Mouse (Mus musculus): ENCODE results near the gene Arfgef2. TPM values are rescaled to one million over a fixed set of nuclear protein-coding genes. Genes with fewer than 3 reads are reported as not detected.
A peak's percentile ranks its signal among the peaks of the same experiment; 100 is the strongest.

Arfgef2 gene
- polyA plus RNA-seq (2014; fragmentation: Nextera tagmentation; extraction: Ambion mirVana): 4.5 and 6.8 TPM in 2 replicates

- ATAC-seq (ENCODE audit: low FRiP score, low TSS enrichment): peak; percentile 86
- under 1% methylated on average over 72 of the region's 76 CpGs for WGBS
Measured at GRCm38 (mm10) chr2:166805250-166806172, at the start of gene Arfgef2. Gene Arfgef2 (plus strand): TSS chr2:166805588.

DNA sequence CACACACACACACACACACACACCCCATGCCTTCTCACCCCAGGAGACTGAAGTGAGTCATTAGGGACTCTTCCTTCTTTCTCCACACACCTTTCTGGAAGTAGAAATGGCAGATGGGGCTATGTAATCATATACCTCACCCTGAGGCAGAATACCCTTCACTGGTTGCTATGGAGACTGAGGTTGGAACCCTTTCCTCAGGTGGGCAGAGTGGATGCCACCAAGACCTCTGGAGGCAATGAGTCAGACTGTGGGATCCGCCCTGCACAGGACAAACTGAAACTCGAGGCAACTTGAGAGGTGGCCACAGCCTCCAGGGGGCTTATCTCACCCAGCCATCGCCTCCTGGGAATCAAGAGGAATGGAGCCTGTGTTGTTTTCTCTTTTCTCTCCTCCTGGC lies 47.4 kb upstream of the Arfgef2 start:
- 50% methylated on average over 3 of the region's 3 CpGs for WGBS
- no peak for ATAC-seq (ENCODE audit: low FRiP score, low TSS enrichment)
- Histone ChIP-seq H3K4me2 (ENCODE audit: low read length) (no peak overlapping the region), H3K36me3 (ENCODE audit: control insufficient read depth, insufficient read depth, low read length) (no peaks in the 10 kb centered on the region), H3K27me3 (ENCODE audit: control insufficient read depth, insufficient read depth, low read length) (no peaks in the 10 kb centered on the region), H3K4me3 (replicated peaks; ENCODE audit: low read depth, low read length) (no peak overlapping the region), H3K9ac (replicated peaks; ENCODE audit: low read length) (no peak overlapping the region), H3K4me1 (ENCODE audit: control insufficient read depth, insufficient read depth, low read length) (no peaks in the 10 kb centered on the region), H3K27ac (replicated peaks; ENCODE audit: low read depth, low read length) (no peak overlapping the region), H3K9me3 (ENCODE audit: control insufficient read depth, low read length) (no peaks in the 10 kb centered on the region)
- no peak for DNase-seq

More at GRCm38 (mm10) chr2:166805250-166806172, at the start of gene Arfgef2:
- H3K4me3 ChIP-seq (replicated peaks; ENCODE audit: low read depth, low read length): peak within 1 kb of the TSS; percentile 72
- H3K27ac ChIP-seq (replicated peaks; ENCODE audit: low read depth, low read length): peak within 1 kb of the TSS; percentile 62
- H3K36me3 ChIP-seq (ENCODE audit: control insufficient read depth, insufficient read depth, low read length): no peaks in the 10 kb centered on the region
- H3K9me3 ChIP-seq (ENCODE audit: control insufficient read depth, low read length): no peaks in the 10 kb centered on the region
- peak within 1 kb of the TSS; percentile 77 for H3K9ac ChIP-seq (replicated peaks; ENCODE audit: low read length)
- H3K4me2 ChIP-seq (ENCODE audit: low read length): peak within 1 kb of the TSS; percentile 74
- H3K4me1 ChIP-seq (ENCODE audit: control insufficient read depth, insufficient read depth, low read length): peaks cover 9% of the 10 kb centered on the region; the same call in 1 of the 2 replicates
- peak; percentile 91 for DNase-seq
- H3K27me3 ChIP-seq (ENCODE audit: control insufficient read depth, insufficient read depth, low read length): no peaks in the 10 kb centered on the region

- whole genome bisulfite sequencing: 5% methylated on average over 5 of the region's 5 CpGs
Measured at GRCm38 (mm10) chr2:166764051-166764450, 41.3 kb upstream of the Arfgef2 start.

GRCm38 (mm10) chr2:166767591-166767990 lies 37.8 kb upstream of the Arfgef2 start:
- no peaks in the 10 kb centered on the region for H3K9me3 ChIP-seq (ENCODE audit: control insufficient read depth, low read length)
- no peak for DNase-seq

More at GRCm38 (mm10) chr2:166764051-166764450, 41.3 kb upstream of the Arfgef2 start:
- ATAC-seq (ENCODE audit: low FRiP score, low TSS enrichment): no peak
- no peak overlapping the region for H3K4me2 ChIP-seq (ENCODE audit: low read length)
- H3K9ac ChIP-seq (replicated peaks; ENCODE audit: low read length): no peak overlapping the region
- H3K36me3 ChIP-seq (ENCODE audit: control insufficient read depth, insufficient read depth, low read length): no peaks in the 10 kb centered on the region
- H3K4me3 ChIP-seq (replicated peaks; ENCODE audit: low read depth, low read length): no peak overlapping the region
- H3K27ac ChIP-seq (replicated peaks; ENCODE audit: low read depth, low read length): no peak overlapping the region
- no peaks in the 10 kb centered on the region for H3K27me3 ChIP-seq (ENCODE audit: control insufficient read depth, insufficient read depth, low read length)
- peak; percentile 35 for DNase-seq
- no peaks in the 10 kb centered on the region for H3K4me1 ChIP-seq (ENCODE audit: control insufficient read depth, insufficient read depth, low read length)
- H3K9me3 ChIP-seq (ENCODE audit: control insufficient read depth, low read length): no peaks in the 10 kb centered on the region

GRCm38 (mm10) chr2:166771396-166771795 lies 34.0 kb upstream of the Arfgef2 start:
- Histone ChIP-seq H3K36me3 (ENCODE audit: control insufficient read depth, insufficient read depth, low read length) (no peaks in the 10 kb centered on the region), H3K9ac (replicated peaks; ENCODE audit: low read length) (no peak overlapping the region), H3K4me3 (replicated peaks; ENCODE audit: low read depth, low read length) (no peak overlapping the region), H3K9me3 (ENCODE audit: control insufficient read depth, low read length) (no peaks in the 10 kb centered on the region), H3K4me2 (ENCODE audit: low read length) (no peak overlapping the region), H3K4me1 (ENCODE audit: control insufficient read depth, insufficient read depth, low read length) (no peaks in the 10 kb centered on the region), H3K27me3 (ENCODE audit: control insufficient read depth, insufficient read depth, low read length) (no peaks in the 10 kb centered on the region), H3K27ac (replicated peaks; ENCODE audit: low read depth, low read length) (no peak overlapping the region)
- ATAC-seq (ENCODE audit: low FRiP score, low TSS enrichment) (no peak), DNase-seq (no peak)
- WGBS: 80% methylated on average over 11 of the region's 11 CpGs

More at GRCm38 (mm10) chr2:166767591-166767990, 37.8 kb upstream of the Arfgef2 start:
- no peak overlapping the region for H3K4me2 ChIP-seq (ENCODE audit: low read length)
- no peak overlapping the region for H3K9ac ChIP-seq (replicated peaks; ENCODE audit: low read length)
- H3K27me3 ChIP-seq (ENCODE audit: control insufficient read depth, insufficient read depth, low read length): no peaks in the 10 kb centered on the region
- H3K4me1 ChIP-seq (ENCODE audit: control insufficient read depth, insufficient read depth, low read length): no peaks in the 10 kb centered on the region
- WGBS: 75% methylated on average over 9 of the region's 9 CpGs
- no peaks in the 10 kb centered on the region for H3K36me3 ChIP-seq (ENCODE audit: control insufficient read depth, insufficient read depth, low read length)
- no peak overlapping the region for H3K4me3 ChIP-seq (replicated peaks; ENCODE audit: low read depth, low read length)
- ATAC-seq (ENCODE audit: low FRiP score, low TSS enrichment): no peak
- H3K27ac ChIP-seq (replicated peaks; ENCODE audit: low read depth, low read length): no peak overlapping the region

- H3K4me1 ChIP-seq (ENCODE audit: control insufficient read depth, insufficient read depth, low read length): no peaks in the 10 kb centered on the region
- ATAC-seq (ENCODE audit: low FRiP score, low TSS enrichment): no peak
- DNase-seq: no peak
Measured at GRCm38 (mm10) chr2:166773587-166773986, 31.8 kb upstream of the Arfgef2 start.

DNA sequence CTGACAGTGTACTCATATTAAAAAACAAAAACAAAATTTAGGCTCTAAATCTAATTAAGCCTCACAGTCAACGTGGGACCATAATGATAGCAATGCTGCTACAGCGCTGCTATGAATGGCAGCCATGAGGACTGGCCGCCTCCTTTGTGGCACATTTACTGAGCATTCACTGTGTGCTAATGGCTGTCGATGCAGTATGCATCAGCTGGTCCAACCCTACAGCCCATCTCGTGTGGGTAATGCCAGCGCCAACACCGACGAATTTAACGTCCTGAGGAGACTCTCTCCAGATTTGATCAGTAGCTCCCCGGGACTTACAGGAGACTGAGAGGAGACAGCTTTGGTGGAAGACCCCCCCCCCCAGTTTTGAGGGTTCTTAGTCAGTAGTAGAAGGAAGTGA lies 31.1 kb upstream of the Arfgef2 start:
- no peaks in the 10 kb centered on the region for H3K9me3 ChIP-seq (ENCODE audit: control insufficient read depth, low read length)
- no peak overlapping the region for H3K27ac ChIP-seq (replicated peaks; ENCODE audit: low read depth, low read length)
- no peak for ATAC-seq (ENCODE audit: low FRiP score, low TSS enrichment)
- H3K4me2 ChIP-seq (ENCODE audit: low read length): no peak overlapping the region
- H3K36me3 ChIP-seq (ENCODE audit: control insufficient read depth, insufficient read depth, low read length): no peaks in the 10 kb centered on the region
- no peak overlapping the region for H3K9ac ChIP-seq (replicated peaks; ENCODE audit: low read length)
- WGBS: 90% methylated on average over 10 of the region's 10 CpGs
- no peaks in the 10 kb centered on the region for H3K27me3 ChIP-seq (ENCODE audit: control insufficient read depth, insufficient read depth, low read length)
- no peak overlapping the region for H3K4me3 ChIP-seq (replicated peaks; ENCODE audit: low read depth, low read length)
- no peaks in the 10 kb centered on the region for H3K4me1 ChIP-seq (ENCODE audit: control insufficient read depth, insufficient read depth, low read length)
- DNase-seq: no peak

More at GRCm38 (mm10) chr2:166773587-166773986, 31.8 kb upstream of the Arfgef2 start:
- no peaks in the 10 kb centered on the region for H3K36me3 ChIP-seq (ENCODE audit: control insufficient read depth, insufficient read depth, low read length)
- WGBS: 74% methylated on average over 10 of the region's 10 CpGs
- H3K4me2 ChIP-seq (ENCODE audit: low read length): no peak overlapping the region
- no peaks in the 10 kb centered on the region for H3K9me3 ChIP-seq (ENCODE audit: control insufficient read depth, low read length)
- no peak overlapping the region for H3K9ac ChIP-seq (replicated peaks; ENCODE audit: low read length)
- H3K4me3 ChIP-seq (replicated peaks; ENCODE audit: low read depth, low read length): no peak overlapping the region
- no peaks in the 10 kb centered on the region for H3K27me3 ChIP-seq (ENCODE audit: control insufficient read depth, insufficient read depth, low read length)
- H3K27ac ChIP-seq (replicated peaks; ENCODE audit: low read depth, low read length): no peak overlapping the region

- Histone ChIP-seq H3K36me3 (ENCODE audit: control insufficient read depth, insufficient read depth, low read length) (no peaks in the 10 kb centered on the region), H3K9me3 (ENCODE audit: control insufficient read depth, low read length) (no peaks in the 10 kb centered on the region), H3K27me3 (ENCODE audit: control insufficient read depth, insufficient read depth, low read length) (no peaks in the 10 kb centered on the region), H3K4me2 (ENCODE audit: low read length) (no peak overlapping the region), H3K4me3 (replicated peaks; ENCODE audit: low read depth, low read length) (no peak overlapping the region), H3K9ac (replicated peaks; ENCODE audit: low read length) (no peak overlapping the region), H3K27ac (replicated peaks; ENCODE audit: low read depth, low read length) (no peak overlapping the region), H3K4me1 (ENCODE audit: control insufficient read depth, insufficient read depth, low read length) (no peaks in the 10 kb centered on the region)
- WGBS: 63% methylated on average over 11 of the region's 11 CpGs
- DNase-seq: no peak
- ATAC-seq (ENCODE audit: low FRiP score, low TSS enrichment): no peak
Measured at GRCm38 (mm10) chr2:166775357-166775893, 30.0 kb upstream of the Arfgef2 start.
